Mouse (Mus musculus) erythroblast, embryonic 14.5 days (primary cell): ENCODE results near the gene Cited4.

Experiments used
- GATA1 ChIP-seq: IDR thresholded peaks from 2 replicates; pipeline ENCODE4 v1.6.1; 2012; ENCODE audit warnings: low read length, inconsistent platforms, mixed read lengths
- TAL1 ChIP-seq: IDR thresholded peaks from 3 replicates; pipeline ENCODE4 v1.6.1; 2012; ENCODE audit warnings: low read length, inconsistent platforms, mixed read lengths

GRCm38 (mm10) chr4:120667045-120667501 lies 701 bp downstream of the Cited4 start:
- TF ChIP-seq TAL1 (no peak), GATA1 (no peak)
